Mouse (Mus musculus) lung, embryonic 16.5 days (tissue): Measurements from ENCODE around the gene Gfm2. TPM values are rescaled to one million over a fixed set of nuclear protein-coding genes. Genes with fewer than 3 reads are reported as not detected.

ENCODE experiments used
- ATAC-seq: fragments of 200-750 bp; cut with Nextera tagmentation; 2 replicates; pipeline ENCODE4 v1.8.0; 2017; ENCODE audit warnings: low read depth, mild to moderate bottlenecking, moderate library complexity
- H3K27ac ChIP-seq: fragments of 300-500 bp; sonication (generic); 2 replicates; pipeline ENCODE4 v1.5.1; 2014; ENCODE audit warnings: mild to moderate bottlenecking, control low read depth, low read length
- H3K27me3 ChIP-seq: fragments of 300-500 bp; sonication (generic); 2 replicates; pipeline ENCODE4 v1.6.1; 2014; ENCODE audit warnings: low read depth, low read length, mixed read lengths; ENCODE audit not compliant: control insufficient read depth, insufficient read depth
- H3K36me3 ChIP-seq: fragments of 300-500 bp; sonication (generic); 2 replicates; pipeline ENCODE4 v1.6.1; 2014; ENCODE audit warnings: low read length; ENCODE audit not compliant: control insufficient read depth, insufficient read depth
- H3K4me1 ChIP-seq: fragments of 300-500 bp; sonication (generic); replicated peaks from 2 replicates; pipeline ENCODE4 v1.6.1; 2014; ENCODE audit warnings: low read length, mixed read lengths; ENCODE audit not compliant: control insufficient read depth, insufficient read depth
- H3K4me2 ChIP-seq: fragments of 300-500 bp; sonication (generic); 2 replicates; pipeline ENCODE4 v1.6.1; 2014; ENCODE audit warnings: low read depth, low read length, control low read depth
- H3K4me3 ChIP-seq: fragments of 300-500 bp; sonication (generic); 2 replicates; pipeline ENCODE4 v1.5.1; 2014; ENCODE audit warnings: mild to moderate bottlenecking, low read length, control low read depth
- H3K9ac ChIP-seq: fragments of 300-500 bp; sonication (generic); 2 replicates; pipeline ENCODE4 v1.6.1; 2014; ENCODE audit warnings: low read length, control low read depth
- H3K9me3 ChIP-seq: fragments of 300-500 bp; sonication (generic); 2 replicates; pipeline ENCODE4 v1.6.1; 2016; ENCODE audit warnings: low read length; ENCODE audit not compliant: control insufficient read depth
- WGBS: fragments of 180-500 bp; shearing (Covaris S2); extraction: QIAGEN DNeasy Blood & Tissue Kit; methylation state at CpG from one replicate; pipeline ENCODE4 v1.1.7; 2014; 5-methylcytosine and 5-hydroxymethylcytosine counted together
- polyA plus RNA-seq: library from polyadenylated mRNA; unstranded; fragments of >200 nt; fragmentation: Nextera tagmentation; extraction: Ambion mirVana; gene quantifications from 2 replicates; pipeline ENCODE4 v1.2.1, GENCODE M21; 2015

Gene Gfm2
- polyA plus RNA-seq, 1 experiment from 2014 or later = 26.6 TPM

- Histone ChIP-seq H3K4me1 (no peaks in the 10 kb centered on the region), H3K4me3 (no peak overlapping the region), H3K9me3 (no peaks in the 10 kb centered on the region), H3K27me3 (no peaks in the 10 kb centered on the region), H3K4me2 (no peak overlapping the region), H3K36me3 (no peaks in the 10 kb centered on the region), H3K9ac (no peak overlapping the region), H3K27ac (no peak overlapping the region)
- no peak for ATAC-seq
- WGBS = 48% methylated on average over 4 of the region's 4 CpGs
Measured at GRCm38 (mm10) chr13:97215563-97215962, 77.8 kb downstream of the Gfm2 start.

DNA sequence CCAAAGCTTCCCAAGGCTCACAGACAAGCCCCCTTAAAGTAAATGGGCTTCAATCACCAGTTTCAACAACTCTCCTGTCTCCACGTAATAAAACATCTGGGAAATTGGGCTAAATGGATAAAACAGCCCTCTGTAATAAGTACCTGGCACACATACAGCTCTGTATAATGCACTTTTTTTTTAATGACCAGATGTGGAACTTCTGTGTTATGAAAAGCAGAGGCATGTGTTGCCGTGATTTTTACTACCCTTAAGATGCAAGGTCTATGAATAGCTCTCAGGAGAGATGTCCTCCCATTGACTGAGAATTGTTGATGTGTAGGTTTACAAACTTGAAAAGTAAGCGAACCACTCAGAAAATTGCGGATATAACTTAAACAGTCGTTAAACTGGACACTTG, 78.5 kb downstream of the Gfm2 start:
- Histone ChIP-seq H3K4me3 (no peak overlapping the region), H3K9ac (no peak overlapping the region), H3K27ac (no peak overlapping the region), H3K36me3 (no peaks in the 10 kb centered on the region), H3K9me3 (no peaks in the 10 kb centered on the region), H3K27me3 (no peaks in the 10 kb centered on the region), H3K4me2 (no peak overlapping the region), H3K4me1 (no peaks in the 10 kb centered on the region)
- no peak for ATAC-seq
- WGBS = 62% methylated on average over 5 of the region's 5 CpGs

- H3K4me2 ChIP-seq = no peak overlapping the region
- no peaks in the 10 kb centered on the region for H3K4me1 ChIP-seq
- no peaks in the 10 kb centered on the region for H3K36me3 ChIP-seq
- no peak overlapping the region for H3K27ac ChIP-seq
- no peak for ATAC-seq
- no peaks in the 10 kb centered on the region for H3K27me3 ChIP-seq
- H3K9ac ChIP-seq = no peak overlapping the region
- no peak overlapping the region for H3K4me3 ChIP-seq
- 87% methylated on average over 3 of the region's 3 CpGs for WGBS
- H3K9me3 ChIP-seq = no peaks in the 10 kb centered on the region
Measured at GRCm38 (mm10) chr13:97220022-97220421, 82.3 kb downstream of the Gfm2 start.

- no peak for ATAC-seq
- Histone ChIP-seq H3K27ac (no peak overlapping the region), H3K4me3 (no peak overlapping the region), H3K27me3 (no peaks in the 10 kb centered on the region), H3K36me3 (no peaks in the 10 kb centered on the region), H3K4me2 (no peak overlapping the region), H3K9me3 (no peaks in the 10 kb centered on the region), H3K9ac (no peak overlapping the region), H3K4me1 (no peaks in the 10 kb centered on the region)
- WGBS = 74% methylated on average over 8 of the region's 8 CpGs
Measured at GRCm38 (mm10) chr13:97223856-97224255, 86.1 kb downstream of the Gfm2 start.

- WGBS = 59% methylated on average over 10 of the region's 10 CpGs
- H3K27me3 ChIP-seq = no peaks in the 10 kb centered on the region
- no peak for ATAC-seq
- no peak overlapping the region for H3K9ac ChIP-seq
- H3K4me3 ChIP-seq = no peak overlapping the region
- no peak overlapping the region for H3K4me2 ChIP-seq
- H3K9me3 ChIP-seq = no peaks in the 10 kb centered on the region
- H3K4me1 ChIP-seq = no peaks in the 10 kb centered on the region
- H3K36me3 ChIP-seq = no peaks in the 10 kb centered on the region
- no peak overlapping the region for H3K27ac ChIP-seq
Measured at GRCm38 (mm10) chr13:97224341-97224982, 86.7 kb downstream of the Gfm2 start.

- no peaks in the 10 kb centered on the region for H3K36me3 ChIP-seq
- no peaks in the 10 kb centered on the region for H3K4me1 ChIP-seq
- H3K4me3 ChIP-seq = no peak overlapping the region
- no peak overlapping the region for H3K4me2 ChIP-seq
- WGBS = 48% methylated on average over 17 of the region's 17 CpGs
- ATAC-seq = no peak
- H3K9me3 ChIP-seq = no peaks in the 10 kb centered on the region
- H3K9ac ChIP-seq = no peak overlapping the region
- no peaks in the 10 kb centered on the region for H3K27me3 ChIP-seq
- H3K27ac ChIP-seq = no peak overlapping the region
Measured at GRCm38 (mm10) chr13:97225130-97225529, 87.4 kb downstream of the Gfm2 start.

DNA sequence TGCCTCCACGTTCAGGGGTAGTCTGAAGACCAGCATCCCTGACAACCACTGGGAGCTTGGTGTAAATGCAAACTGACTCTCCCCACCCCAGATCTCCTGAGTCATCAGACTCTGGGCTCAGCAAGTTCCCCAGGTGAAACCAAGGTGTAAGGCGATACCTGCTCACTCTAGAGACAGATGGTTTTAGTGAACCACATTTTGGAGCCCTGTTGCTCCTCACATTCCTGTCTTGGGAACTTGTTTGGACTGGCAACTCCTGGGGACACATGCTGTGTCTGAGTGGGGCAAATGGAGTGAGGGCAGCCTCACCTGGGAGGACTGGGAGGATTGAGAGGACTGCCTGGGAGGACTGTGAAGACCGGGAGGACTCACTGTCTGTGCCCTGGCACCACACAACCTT, 90.1 kb downstream of the Gfm2 start:
- Histone ChIP-seq H3K9me3 (no peaks in the 10 kb centered on the region), H3K4me2 (no peak overlapping the region), H3K27ac (no peak overlapping the region), H3K36me3 (no peaks in the 10 kb centered on the region), H3K9ac (no peak overlapping the region), H3K27me3 (no peaks in the 10 kb centered on the region), H3K4me1 (no peaks in the 10 kb centered on the region), H3K4me3 (no peak overlapping the region)
- no peak for ATAC-seq
- 83% methylated on average over 3 of the region's 3 CpGs for WGBS

- H3K36me3 ChIP-seq = no peaks in the 10 kb centered on the region
Measured at GRCm38 (mm10) chr13:97230101-97230500, 92.4 kb downstream of the Gfm2 start.

More at GRCm38 (mm10) chr13:97230101-97230500, 92.4 kb downstream of the Gfm2 start:
- Histone ChIP-seq H3K4me1 (no peaks in the 10 kb centered on the region), H3K9ac (no peak overlapping the region), H3K9me3 (no peaks in the 10 kb centered on the region), H3K27ac (no peak overlapping the region), H3K4me3 (no peak overlapping the region), H3K27me3 (no peaks in the 10 kb centered on the region), H3K4me2 (no peak overlapping the region)
- WGBS = 66% methylated on average over 3 of the region's 3 CpGs
- no peak for ATAC-seq
